In the genomic region with DNA sequence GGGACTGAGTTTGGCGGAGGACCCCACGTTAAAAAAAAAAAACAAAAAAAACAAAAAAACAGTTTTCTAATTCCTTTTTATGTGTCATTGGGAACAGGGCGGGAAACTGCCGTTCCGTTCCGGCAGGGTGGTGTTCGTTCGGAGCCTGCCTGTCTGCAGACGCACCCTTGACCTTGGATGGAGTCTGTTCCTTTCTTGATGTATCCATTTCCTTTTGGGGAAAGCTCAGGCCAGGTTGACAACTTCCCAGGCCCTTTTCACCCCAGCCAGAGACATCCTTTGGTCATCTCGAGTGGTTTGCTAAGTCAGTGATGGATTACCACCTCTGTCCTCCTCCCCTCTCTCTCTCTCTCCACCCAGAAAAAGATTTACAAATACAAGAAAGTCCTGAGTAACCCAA, we compare ENCODE assay signal across 15 mouse cellular contexts.
A peak's percentile ranks its signal among the peaks of the same experiment; 100 is the strongest.
DNase-seq lines count a peak whose midpoint lies in the region; ATAC-seq and TF ChIP-seq lines count a peak whose summit lies in the region.
"Had no signal": no experiment of that assay in that cellular context is flagged by ENCODE, and none has a peak within 500 bp of the region (broad histone marks: within the 10 kb centered on the region; RNA-seq: fewer than 3 reads in every experiment).

No protein-coding gene starts in this region.

- H3K4me1 ChIP-seq in lung, postnatal 0 days (ENCODE audit: insufficient read depth, low read depth, low read length) = no peaks in the 10 kb centered on the region; the same call in 1 of the 2 replicates
- H3K4me1 ChIP-seq in kidney, embryonic 14.5 days (ENCODE audit: control insufficient read depth, insufficient read depth, low read length) = peaks cover 34% of the 10 kb centered on the region
- H3K4me1 ChIP-seq in stomach, embryonic 16.5 days (ENCODE audit: control insufficient read depth, insufficient read depth, low read length) = peaks cover 19% of the 10 kb centered on the region

- 47% methylated on average over 10 of the region's 10 CpGs for whole genome bisulfite sequencing in lung, postnatal 0 days
- WGBS in kidney, embryonic 14.5 days = 26% methylated on average over 10 of the region's 10 CpGs
- 64% methylated on average over 10 of the region's 10 CpGs for WGBS in stomach, embryonic 16.5 days

- 0 out of 2 replicates have a peak, but pooled peaks have one; percentile 34 for TF ChIP-seq EP300 in lung, postnatal 0 days (IDR thresholded peaks at IDR 0.05)

- no peak overlapping the region for H3K4me3 ChIP-seq in lung, postnatal 0 days (ENCODE audit: low read depth, low read length)
- no peak overlapping the region for H3K4me3 ChIP-seq in kidney, embryonic 14.5 days (ENCODE audit: low read length)
- no peak overlapping the region for H3K4me3 ChIP-seq in stomach, embryonic 16.5 days (replicated peaks; ENCODE audit: low read length)
- H3K4me3 ChIP-seq: hindbrain, embryonic 10.5 days; midbrain, embryonic 15.5 days; neural tube, embryonic 12.5 days had no signal

- no peaks in the 10 kb centered on the region for H3K27me3 ChIP-seq in lung, postnatal 0 days (replicated peaks; ENCODE audit: insufficient read depth, low read length)
- H3K27me3 ChIP-seq in kidney, embryonic 14.5 days (ENCODE audit: control insufficient read depth, insufficient read depth, low read length) = no peaks in the 10 kb centered on the region
- H3K27me3 ChIP-seq in stomach, embryonic 16.5 days (ENCODE audit: control insufficient read depth, insufficient read depth, low read length) = no peaks in the 10 kb centered on the region
- H3K27me3 ChIP-seq: midbrain, embryonic 15.5 days; neural tube, embryonic 12.5 days had no signal

- no peak for TF ChIP-seq CTCF in lung, postnatal 0 days (IDR thresholded peaks at IDR 0.05)

- peak; percentile 33; the same call in 1 of the 2 replicates for ATAC-seq in lung, postnatal 0 days
- peak; percentile 37; the same call in 1 of the 2 replicates for ATAC-seq in kidney, embryonic 14.5 days (ENCODE audit: low FRiP score, low TSS enrichment)
- ATAC-seq in stomach, embryonic 16.5 days (ENCODE audit: insufficient read depth, low FRiP score) = no peak
- ATAC-seq: forebrain, embryonic 14.5 days; midbrain, embryonic 15.5 days had no signal

- no peak overlapping the region for H3K9ac ChIP-seq in lung, postnatal 0 days (replicated peaks; ENCODE audit: low read depth)
- H3K9ac ChIP-seq in kidney, embryonic 14.5 days (ENCODE audit: low read depth, low read length) = no peak overlapping the region
- H3K9ac ChIP-seq in stomach, embryonic 16.5 days (ENCODE audit: low read length) = no peak overlapping the region
- H3K9ac ChIP-seq: liver, embryonic 14.5 days; midbrain, embryonic 15.5 days; neural tube, embryonic 12.5 days had no signal

- no peaks in the 10 kb centered on the region for H3K36me3 ChIP-seq in lung, postnatal 0 days (ENCODE audit: insufficient read depth, low read length)
- no peaks in the 10 kb centered on the region; the same call in 1 of the 2 replicates for H3K36me3 ChIP-seq in kidney, embryonic 14.5 days (ENCODE audit: control insufficient read depth, insufficient read depth, low read length)
- H3K36me3 ChIP-seq in stomach, embryonic 16.5 days (ENCODE audit: control insufficient read depth, insufficient read depth, low read length) = no peaks in the 10 kb centered on the region

- no peaks in the 10 kb centered on the region for H3K9me3 ChIP-seq in lung, postnatal 0 days (ENCODE audit: low read length)
- no peaks in the 10 kb centered on the region for H3K9me3 ChIP-seq in kidney, embryonic 14.5 days (ENCODE audit: control insufficient read depth, low read length)
- no peaks in the 10 kb centered on the region for H3K9me3 ChIP-seq in stomach, embryonic 16.5 days (replicated peaks; ENCODE audit: control insufficient read depth, low read length)
- H3K9me3 ChIP-seq: hindbrain, embryonic 10.5 days; midbrain, embryonic 15.5 days; neural tube, embryonic 12.5 days had no signal

- no peak overlapping the region for H3K27ac ChIP-seq in lung, postnatal 0 days (ENCODE audit: low read length)
- H3K27ac ChIP-seq in kidney, embryonic 14.5 days (ENCODE audit: low read depth, low read length) = no peak overlapping the region; the same call in 1 of the 2 replicates
- peak overlapping the region; percentile 32; the same call in 1 of the 2 replicates for H3K27ac ChIP-seq in stomach, embryonic 16.5 days (ENCODE audit: low read length)
- H3K27ac ChIP-seq: liver, embryonic 14.5 days; macrophage; midbrain, embryonic 15.5 days; neural tube, embryonic 12.5 days had no signal

- peak; percentile 36 for DNase-seq in adrenal gland, adult 8-10 months
- DNase-seq in adrenal gland, adult 18-20 months (ENCODE audit: low spot score in 2 of 2) = no peak
- DNase-seq in lung, postnatal 0 days (ENCODE audit: low spot score) = no peak
- no peak for DNase-seq in lung, postnatal 4 days
- DNase-seq in spleen, adult 18-20 months = no peak
- DNase-seq in spleen, postnatal 36 days (ENCODE audit: low spot score in 2 of 2) = no peak
- DNase-seq: thymus, adult 18-20 months had no signal

- no peak overlapping the region for H3K4me2 ChIP-seq in lung, postnatal 0 days (replicated peaks; ENCODE audit: low read depth, low read length)
- H3K4me2 ChIP-seq in kidney, embryonic 14.5 days (replicated peaks; ENCODE audit: low read depth, low read length) = peak overlapping the region; percentile 1; the same call in 1 of the 2 replicates
- H3K4me2 ChIP-seq in stomach, embryonic 16.5 days (ENCODE audit: low read depth, low read length) = 0 out of 2 replicates have a peak overlapping the region, but pooled peaks have one; percentile 11
- H3K4me2 ChIP-seq: midbrain, embryonic 15.5 days; neural tube, embryonic 12.5 days had no signal
